Mouse (Mus musculus) heart, postnatal 0 days (tissue): Measurements from ENCODE around the gene Klf7. TPM values are rescaled to one million over a fixed set of nuclear protein-coding genes. Genes with fewer than 3 reads are reported as not detected.

Experiments used
- ATAC-seq: fragments of 200-750 bp; cut with Nextera tagmentation; 2 replicates; pipeline ENCODE4 v1.8.0; 2017; ENCODE audit warnings: low read depth, moderate number of reproducible peaks, moderate library complexity; ENCODE audit not compliant: insufficient read depth
- DNase-seq: peaks from one replicate; pipeline ENCODE4 v3.0.0-alpha.2; 2016; ENCODE audit warnings: low spot score
- H3K27ac ChIP-seq: fragments of 300-500 bp; sonication (generic); 2 replicates; pipeline ENCODE4 v1.5.1; 2014; ENCODE audit warnings: low read depth, mild to moderate bottlenecking
- H3K27me3 ChIP-seq: fragments of 300-500 bp; sonication (generic); 2 replicates; pipeline ENCODE4 v1.6.1; 2014; ENCODE audit warnings: low read length, mixed read lengths; ENCODE audit not compliant: control insufficient read depth, insufficient read depth
- H3K36me3 ChIP-seq: fragments of 300-500 bp; sonication (generic); replicated peaks from 2 replicates; pipeline ENCODE4 v1.6.1; 2014; ENCODE audit warnings: low read length, mixed read lengths; ENCODE audit not compliant: control insufficient read depth, insufficient read depth
- H3K4me1 ChIP-seq: fragments of 300-500 bp; sonication (generic); 2 replicates; pipeline ENCODE4 v1.6.1; 2014; ENCODE audit warnings: antibody characterized with exemption; ENCODE audit not compliant: control insufficient read depth, insufficient read depth
- H3K4me2 ChIP-seq: fragments of 300-500 bp; sonication (generic); 2 replicates; pipeline ENCODE4 v1.6.1; 2014; ENCODE audit warnings: low read depth, mild to moderate bottlenecking, low read length, moderate library complexity
- H3K4me3 ChIP-seq: fragments of 300-500 bp; sonication (generic); 2 replicates; pipeline ENCODE4 v1.5.1; 2014; ENCODE audit warnings: low read depth, low read length
- H3K9ac ChIP-seq: fragments of 300-500 bp; sonication (generic); replicated peaks from 2 replicates; pipeline ENCODE4 v1.6.1; 2014; ENCODE audit warnings: low read depth, low read length, mixed read lengths
- H3K9me3 ChIP-seq: fragments of 300-500 bp; sonication (generic); replicated peaks from 2 replicates; pipeline ENCODE4 v1.6.1; 2016; ENCODE audit warnings: low read length; ENCODE audit not compliant: control insufficient read depth
- CTCF ChIP-seq: IDR thresholded peaks from 2 replicates; pipeline ENCODE4 v1.5.1; 2016; ENCODE audit warnings: antibody characterized with exemption, control low read depth, low read depth
- EP300 ChIP-seq: IDR thresholded peaks from 2 replicates; pipeline ENCODE4 v1.6.1; 2016; ENCODE audit warnings: antibody characterized with exemption, low read depth
- WGBS: fragments of 180-500 bp; shearing (Covaris S2); extraction: QIAGEN DNeasy Blood & Tissue Kit; methylation state at CpG from one replicate; pipeline ENCODE4 v1.1.7; 2014; 5-methylcytosine and 5-hydroxymethylcytosine counted together
- polyA plus RNA-seq: library from polyadenylated mRNA; unstranded; fragments of >200 nt; fragmentation: Nextera tagmentation; extraction: Ambion mirVana; gene quantifications from 2 replicates; pipeline ENCODE4 v1.2.1, GENCODE M21; 2015
- total RNA-seq: library from RNA; depleted of rRNA; stranded (reverse); fragments of >200 nt; gene quantifications from 2 replicates; pipeline ENCODE4 v1.2.3, GENCODE M21; 2014; ENCODE audit warnings: low replicate concordance

The Klf7 gene
- total and polyA plus RNA-seq, 2 experiments from 2014 or later, result 8.6 to 17.4 TPM

GRCm38 (mm10) chr1:64021986-64022385 lies 100.1 kb downstream of the Klf7 start:
- no peak overlapping the region for H3K9ac ChIP-seq

GRCm38 (mm10) chr1:64020672-64021635 lies 101.1 kb downstream of the Klf7 start:
- WGBS, result 30% methylated on average over 19 of the region's 19 CpGs
- Histone ChIP-seq H3K27ac (peak overlapping the region; percentile 79), H3K9me3 (no peaks in the 10 kb centered on the region), H3K4me2 (peak overlapping the region; percentile 34), H3K27me3 (no peaks in the 10 kb centered on the region), H3K36me3 (no peaks in the 10 kb centered on the region), H3K9ac (no peak overlapping the region), H3K4me3 (peak overlapping the region; percentile 15; the same call in 1 of the 2 replicates), H3K4me1 (peaks cover 22% of the 10 kb centered on the region)
- TF ChIP-seq CTCF, result peak; percentile 22
- no peak for TF ChIP-seq EP300
- peak; percentile 56 for ATAC-seq
- peak; percentile 43 for DNase-seq

More at GRCm38 (mm10) chr1:64021986-64022385, 100.1 kb downstream of the Klf7 start:
- Histone ChIP-seq H3K4me3 (no peak overlapping the region), H3K4me1 (peaks cover 22% of the 10 kb centered on the region), H3K27ac (no peak overlapping the region), H3K4me2 (no peak overlapping the region), H3K36me3 (no peaks in the 10 kb centered on the region), H3K27me3 (no peaks in the 10 kb centered on the region), H3K9me3 (no peaks in the 10 kb centered on the region)
- DNase-seq (no peak), ATAC-seq (no peak)
- WGBS, result 64% methylated on average over 3 of the region's 3 CpGs
- TF ChIP-seq EP300, result no peak
- no peak for TF ChIP-seq CTCF

- TF ChIP-seq CTCF (no peak), EP300 (no peak)
- 0 out of 2 replicates have a peak, but pooled peaks have one; percentile 9 for ATAC-seq
- H3K36me3 ChIP-seq, result no peaks in the 10 kb centered on the region
- no peak overlapping the region for H3K4me3 ChIP-seq
- peaks cover 4% of the 10 kb centered on the region; the same call in 1 of the 2 replicates for H3K9me3 ChIP-seq
- no peak for DNase-seq
- 45% methylated on average over 6 of the region's 6 CpGs for WGBS
- peak overlapping the region; percentile 13; the same call in 1 of the 2 replicates for H3K9ac ChIP-seq
- peak overlapping the region; percentile 71 for H3K27ac ChIP-seq
- H3K27me3 ChIP-seq, result no peaks in the 10 kb centered on the region
- peaks cover 22% of the 10 kb centered on the region for H3K4me1 ChIP-seq
- H3K4me2 ChIP-seq, result peak overlapping the region; percentile 47
Measured at GRCm38 (mm10) chr1:64019127-64019635, 102.9 kb downstream of the Klf7 start.

- H3K9ac ChIP-seq, result peak overlapping the region; percentile 13
- WGBS, result 25% methylated on average over 16 of the region's 16 CpGs
- no peak for TF ChIP-seq CTCF
- no peak; the same call in 1 of the 2 replicates for TF ChIP-seq EP300
Measured at GRCm38 (mm10) chr1:64018466-64019077, 103.5 kb downstream of the Klf7 start.

GRCm38 (mm10) chr1:64014091-64014490 lies 108.0 kb downstream of the Klf7 start:
- DNase-seq (no peak), ATAC-seq (no peak)
- H3K27ac ChIP-seq, result peak overlapping the region; percentile 8
- H3K4me1 ChIP-seq, result peaks cover 10% of the 10 kb centered on the region
- H3K27me3 ChIP-seq, result no peaks in the 10 kb centered on the region
- WGBS, result 77% methylated on average over 1 of the region's 1 CpGs
- no peaks in the 10 kb centered on the region for H3K36me3 ChIP-seq
- H3K4me2 ChIP-seq, result no peak overlapping the region
- peaks cover 4% of the 10 kb centered on the region; the same call in 1 of the 2 replicates for H3K9me3 ChIP-seq
- TF ChIP-seq CTCF, result no peak
- TF ChIP-seq EP300, result no peak
- H3K4me3 ChIP-seq, result no peak overlapping the region
- H3K9ac ChIP-seq, result no peak overlapping the region

More at GRCm38 (mm10) chr1:64018466-64019077, 103.5 kb downstream of the Klf7 start:
- ATAC-seq, result peak; percentile 85
- peaks cover 22% of the 10 kb centered on the region for H3K4me1 ChIP-seq
- H3K9me3 ChIP-seq, result peaks cover 4% of the 10 kb centered on the region; the same call in 1 of the 2 replicates
- peak overlapping the region; percentile 47 for H3K4me2 ChIP-seq
- H3K4me3 ChIP-seq, result peak overlapping the region; percentile 6; the same call in 1 of the 2 replicates
- peak overlapping the region; percentile 71 for H3K27ac ChIP-seq
- DNase-seq, result peak; percentile 49
- no peaks in the 10 kb centered on the region for H3K27me3 ChIP-seq
- no peaks in the 10 kb centered on the region for H3K36me3 ChIP-seq
